Mouse (Mus musculus) kidney, adult 2 months (tissue): ENCODE data around the gene Acvr1. TPM values are rescaled to one million over a fixed set of nuclear protein-coding genes. Genes with fewer than 3 reads are reported as not detected.

Experiments used
- DNase-seq: peaks from one replicate; pipeline ENCODE4 v3.0.0; 2021
- H3K27ac ChIP-seq: fragments of 200-500 bp; 2 replicates; pipeline ENCODE4 v1.5.1; 2012; ENCODE audit warnings: low read depth, low read length, control low read depth, inconsistent platforms; ENCODE audit not compliant: insufficient read depth
- H3K27me3 ChIP-seq: fragments of 200-500 bp; replicated peaks from 2 replicates; pipeline ENCODE4 v1.6.1; 2012; ENCODE audit warnings: mild to moderate bottlenecking, moderate library complexity, low read length, inconsistent platforms; ENCODE audit not compliant: control insufficient read depth, insufficient read depth
- H3K36me3 ChIP-seq: fragments of 200-500 bp; 2 replicates; pipeline ENCODE4 v1.6.1; 2012; ENCODE audit warnings: mild to moderate bottlenecking, moderate library complexity, low read length, inconsistent platforms; ENCODE audit not compliant: control insufficient read depth, insufficient read depth
- H3K4me1 ChIP-seq: fragments of 200-500 bp; 2 replicates; pipeline ENCODE4 v1.6.1; 2011; ENCODE audit warnings: low read length; ENCODE audit not compliant: control insufficient read depth, insufficient read depth
- H3K4me3 ChIP-seq: fragments of 200-500 bp; 2 replicates; pipeline ENCODE4 v1.5.1; 2011; ENCODE audit warnings: mild to moderate bottlenecking, low read depth, low read length, control low read depth; ENCODE audit not compliant: insufficient read depth
- CTCF ChIP-seq: fragments of 200-500 bp; conservative IDR thresholded peaks from 2 replicates; pipeline ENCODE4 v1.5.1; 2011; ENCODE audit warnings: low read depth, mild to moderate bottlenecking, control low read depth, low read length, moderate library complexity, mixed read lengths; ENCODE audit not compliant: insufficient read depth, insufficient read length
- POLR2A ChIP-seq: fragments of 200-500 bp; IDR thresholded peaks from one replicate; pipeline ENCODE4 v1.6.1; 2011; ENCODE audit warnings: low read depth, low read length, control low read depth
- WGBS: fragments of 180-500 bp; shearing (Covaris S2); methylation state at CpG from one replicate; pipeline ENCODE4 v1.1.7; 2018; 5-methylcytosine and 5-hydroxymethylcytosine counted together
- polyA plus RNA-seq: library from polyadenylated mRNA; depleted of rRNA; stranded (reverse); fragments of >200 nt; gene quantifications from 2 replicates; pipeline ENCODE4 v1.2.3, GENCODE M21; 2012

The Acvr1 gene
- polyA plus RNA-seq, 1 experiment = 6.3 TPM

GRCm38 (mm10) chr2:58530521-58530920 is 36.4 kb downstream of the Acvr1 start:
- no peaks in the 10 kb centered on the region for H3K27me3 ChIP-seq
- H3K36me3 ChIP-seq = no peaks in the 10 kb centered on the region
- DNase-seq = no peak
- TF ChIP-seq CTCF (peak; percentile 30; the same call in 1 of the 2 replicates), POLR2A (no peak)
- H3K4me3 ChIP-seq = no peak overlapping the region
- no peak overlapping the region for H3K27ac ChIP-seq
- 66% methylated on average over 4 of the region's 4 CpGs for WGBS
- peaks cover 32% of the 10 kb centered on the region for H3K4me1 ChIP-seq

- Histone ChIP-seq H3K4me3 (no peak overlapping the region), H3K4me1 (peaks cover 32% of the 10 kb centered on the region), H3K36me3 (no peaks in the 10 kb centered on the region), H3K27me3 (no peaks in the 10 kb centered on the region), H3K27ac (no peak overlapping the region)
- peak; percentile 77 for DNase-seq
- 40% methylated on average over 7 of the region's 7 CpGs for WGBS
- TF ChIP-seq POLR2A (no peak), CTCF (no peak)
Measured at GRCm38 (mm10) chr2:58529860-58530440, 37.0 kb downstream of the Acvr1 start.

- WGBS = 60% methylated on average over 5 of the region's 5 CpGs
- no peak overlapping the region for H3K27ac ChIP-seq
- no peak for TF ChIP-seq CTCF
- TF ChIP-seq POLR2A = no peak
Measured at GRCm38 (mm10) chr2:58529384-58529783, 37.6 kb downstream of the Acvr1 start.

GRCm38 (mm10) chr2:58527786-58528185 is 39.2 kb downstream of the Acvr1 start:
- WGBS = 85% methylated on average over 3 of the region's 3 CpGs
- Histone ChIP-seq H3K27me3 (no peaks in the 10 kb centered on the region), H3K4me3 (no peak overlapping the region), H3K27ac (no peak overlapping the region), H3K36me3 (no peaks in the 10 kb centered on the region), H3K4me1 (peaks cover 36% of the 10 kb centered on the region)
- no peak for TF ChIP-seq CTCF
- no peak for TF ChIP-seq POLR2A
- no peak for DNase-seq

More at GRCm38 (mm10) chr2:58529384-58529783, 37.6 kb downstream of the Acvr1 start:
- DNase-seq = no peak
- Histone ChIP-seq H3K36me3 (no peaks in the 10 kb centered on the region), H3K4me3 (no peak overlapping the region), H3K27me3 (no peaks in the 10 kb centered on the region), H3K4me1 (peaks cover 36% of the 10 kb centered on the region)

- H3K4me1 ChIP-seq = peaks cover 22% of the 10 kb centered on the region
- no peaks in the 10 kb centered on the region for H3K36me3 ChIP-seq
- 65% methylated on average over 6 of the region's 6 CpGs for WGBS
- H3K27me3 ChIP-seq = no peaks in the 10 kb centered on the region
- TF ChIP-seq CTCF = no peak
- no peak for TF ChIP-seq POLR2A
- DNase-seq = peak; percentile 87
- H3K27ac ChIP-seq = no peak overlapping the region; the same call in 1 of the 2 replicates
- no peak overlapping the region for H3K4me3 ChIP-seq
Measured at GRCm38 (mm10) chr2:58524356-58524755, 42.6 kb downstream of the Acvr1 start.

- WGBS = 67% methylated on average over 5 of the region's 5 CpGs
- peak; percentile 81 for DNase-seq
- H3K27ac ChIP-seq = no peak overlapping the region
- no peak overlapping the region for H3K4me3 ChIP-seq
- H3K36me3 ChIP-seq = no peaks in the 10 kb centered on the region
- H3K27me3 ChIP-seq = no peaks in the 10 kb centered on the region
- TF ChIP-seq CTCF (no peak), POLR2A (no peak)
- peaks cover 22% of the 10 kb centered on the region for H3K4me1 ChIP-seq
Measured at GRCm38 (mm10) chr2:58523894-58524293, 43.1 kb downstream of the Acvr1 start.

- Histone ChIP-seq H3K27ac (no peak overlapping the region), H3K27me3 (no peaks in the 10 kb centered on the region), H3K36me3 (no peaks in the 10 kb centered on the region), H3K4me3 (no peak overlapping the region), H3K4me1 (peaks cover 23% of the 10 kb centered on the region)
- WGBS = 68% methylated on average over 12 of the region's 12 CpGs
- no peak for DNase-seq
- no peak for TF ChIP-seq POLR2A
- no peak for TF ChIP-seq CTCF
Measured at GRCm38 (mm10) chr2:58523097-58523496, 43.9 kb downstream of the Acvr1 start.

- DNase-seq = no peak
- Histone ChIP-seq H3K27ac (no peak overlapping the region), H3K4me3 (no peak overlapping the region), H3K36me3 (no peaks in the 10 kb centered on the region), H3K4me1 (peaks cover 19% of the 10 kb centered on the region), H3K27me3 (no peaks in the 10 kb centered on the region)
- TF ChIP-seq CTCF (no peak), POLR2A (no peak)
- 83% methylated on average over 6 of the region's 6 CpGs for WGBS
Measured at GRCm38 (mm10) chr2:58521621-58522020, 45.3 kb downstream of the Acvr1 start.
